In the genomic region with DNA sequence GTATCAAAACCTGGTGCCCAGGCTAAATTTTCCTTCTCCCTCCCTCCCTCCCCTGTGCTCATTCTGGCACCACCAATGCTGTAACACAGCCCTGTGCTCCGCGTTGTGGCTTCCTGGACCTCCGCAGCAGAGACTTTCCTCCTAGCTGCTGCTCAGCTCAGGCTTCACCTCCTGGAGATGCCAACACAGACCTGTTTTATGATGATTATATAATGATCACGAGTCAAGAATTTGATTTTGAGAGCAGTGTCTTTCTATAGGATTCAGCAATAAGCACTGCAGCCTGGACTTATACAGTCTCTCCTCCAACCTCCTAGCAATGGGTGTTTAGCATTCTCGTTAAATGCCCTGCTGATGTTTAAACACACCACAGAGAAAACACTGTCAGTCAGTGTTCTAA, we compare ENCODE assay signal across 14 mouse cellular contexts.
"Had no signal": no experiment of that assay in that cellular context is flagged by ENCODE, and none has a peak within 500 bp of the region (broad histone marks: within the 10 kb centered on the region; RNA-seq: fewer than 3 reads in every experiment).

No protein-coding gene starts in this region.

- H3K9me3 ChIP-seq: limb, embryonic 13.5 days; midbrain, embryonic 12.5 days; neural tube, embryonic 12.5 days had no signal

- H3K36me3 ChIP-seq: limb, embryonic 13.5 days; midbrain, embryonic 12.5 days; neural tube, embryonic 12.5 days had no signal

- H3K4me3 ChIP-seq: layer of hippocampus, adult 2 months; limb, embryonic 13.5 days; midbrain, embryonic 12.5 days; myocyte; neural tube, embryonic 12.5 days had no signal

- H3K27ac ChIP-seq: layer of hippocampus, adult 2 months; limb, embryonic 13.5 days; liver, embryonic 14.5 days; midbrain, embryonic 12.5 days; neural tube, embryonic 12.5 days had no signal

- DNase-seq: kidney, postnatal 10 days; kidney, postnatal 4 days; left cerebral cortex, postnatal 4 days; lung, adult 18-20 months; right cerebral cortex, postnatal 4 days; spleen, adult 18-20 months; thymus, adult 18-20 months; thymus, postnatal 14 days had no signal

- H3K27me3 ChIP-seq: midbrain, embryonic 12.5 days; neural tube, embryonic 12.5 days had no signal

- H3K4me2 ChIP-seq: limb, embryonic 13.5 days; midbrain, embryonic 12.5 days; neural tube, embryonic 12.5 days had no signal

- H3K9ac ChIP-seq: limb, embryonic 13.5 days; liver, embryonic 14.5 days; midbrain, embryonic 12.5 days; neural tube, embryonic 12.5 days had no signal
